Mouse (Mus musculus): ENCODE results near the gene Clec1a. TPM values are rescaled to one million over a fixed set of nuclear protein-coding genes. Genes with fewer than 3 reads are reported as not detected.

The Clec1a gene
- polyA plus RNA-seq, 1 experiment: 0.51 TPM

DNA sequence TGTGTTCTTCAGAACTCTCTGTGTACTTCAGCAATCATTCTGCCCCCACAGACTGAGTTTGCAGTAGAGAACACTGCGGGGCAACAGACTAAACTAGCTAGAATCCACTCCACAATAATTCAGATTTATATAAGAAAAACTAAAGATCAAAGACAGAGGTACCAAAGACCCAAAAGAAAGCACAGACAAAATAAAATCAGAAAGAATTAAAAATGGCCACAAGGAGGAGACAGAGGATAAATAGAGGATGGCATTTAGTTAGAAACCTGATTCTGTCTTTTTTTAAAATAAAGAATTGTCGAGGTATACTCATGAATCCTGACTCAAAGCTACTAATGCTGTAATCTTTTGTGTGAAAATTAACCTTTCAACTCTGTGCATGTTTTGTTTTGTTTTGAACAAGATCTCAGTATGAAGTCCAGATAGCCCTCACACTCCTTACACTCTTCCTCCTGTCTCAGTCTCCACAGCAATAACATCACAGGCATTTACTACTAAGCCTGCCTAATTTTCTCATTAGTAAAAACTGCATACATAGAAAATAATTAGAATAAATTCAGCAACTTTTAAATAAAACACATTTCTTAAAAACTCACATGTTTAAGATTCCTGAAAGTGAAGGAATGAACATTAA lies 58.6 kb downstream of the Clec1a start:
- Histone ChIP-seq H3K4me1 (ENCODE audit: control insufficient read depth, insufficient read depth, insufficient read length) (no peaks in the 10 kb centered on the region), H3K27ac (ENCODE audit: insufficient read depth, low read length) (no peak overlapping the region), H3K36me3 (ENCODE audit: control insufficient read depth, insufficient read depth, low read length) (no peaks in the 10 kb centered on the region), H3K27me3 (ENCODE audit: control insufficient read depth, insufficient read depth, low read length) (no peaks in the 10 kb centered on the region), H3K4me3 (ENCODE audit: extremely low read depth, insufficient read depth, insufficient read length) (no peak overlapping the region)
- no peak for DNase-seq (ENCODE audit: low read depth in 1 of 2, low spot score in 2 of 2)
- TF ChIP-seq POLR2A (IDR thresholded peaks at IDR 0.05; ENCODE audit: low read depth, low read length) (no peak), CTCF (IDR thresholded peaks at IDR 0.05; ENCODE audit: extremely low read depth, insufficient read depth, insufficient read length, insufficient replicate concordance) (no peak)
- 21% methylated on average over 2 of the region's 2 CpGs for WGBS

DNA sequence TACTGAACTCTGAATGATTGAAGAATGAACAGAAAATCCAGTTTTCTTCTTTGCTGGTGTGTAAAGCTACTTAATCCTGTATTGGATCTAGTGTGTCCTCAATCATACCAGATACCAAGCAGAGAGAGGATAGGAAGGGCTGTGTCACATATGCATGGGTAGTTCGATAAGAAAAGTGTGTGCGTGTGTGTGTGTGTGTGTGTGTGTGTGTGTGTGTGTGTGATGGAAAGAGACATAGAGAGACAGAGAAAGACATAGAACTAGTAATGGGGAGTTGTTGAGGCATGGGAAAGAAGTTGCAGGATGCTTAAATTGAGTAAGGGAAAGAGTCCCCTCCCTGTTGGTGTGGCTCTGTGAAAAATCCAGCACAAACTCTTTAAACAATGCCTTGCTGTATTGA lies 66.0 kb downstream of the Clec1a start, which contains the start of gene Clec12b:
Gene Clec12b, minus strand, starts transcription at position 101 of the 400 bp plus-strand sequence.
- H3K27me3 ChIP-seq (ENCODE audit: control insufficient read depth, insufficient read depth, low read length): no peaks in the 10 kb centered on the region
- WGBS: 81% methylated on average over 2 of the region's 2 CpGs
- H3K4me3 ChIP-seq (ENCODE audit: extremely low read depth, insufficient read depth, insufficient read length): no peak within 1 kb of the TSS
- no peak within 1 kb of the TSS for H3K27ac ChIP-seq (ENCODE audit: insufficient read depth, low read length)
- H3K36me3 ChIP-seq (ENCODE audit: control insufficient read depth, insufficient read depth, low read length): no peaks in the 10 kb centered on the region
- TF ChIP-seq CTCF (IDR thresholded peaks at IDR 0.05; ENCODE audit: extremely low read depth, insufficient read depth, insufficient read length, insufficient replicate concordance): no peak
- no peak for TF ChIP-seq POLR2A (IDR thresholded peaks at IDR 0.05; ENCODE audit: low read depth, low read length)
- no peaks in the 10 kb centered on the region for H3K4me1 ChIP-seq (ENCODE audit: control insufficient read depth, insufficient read depth, insufficient read length)
- DNase-seq (ENCODE audit: low read depth in 1 of 2, low spot score in 2 of 2): no peak

DNA sequence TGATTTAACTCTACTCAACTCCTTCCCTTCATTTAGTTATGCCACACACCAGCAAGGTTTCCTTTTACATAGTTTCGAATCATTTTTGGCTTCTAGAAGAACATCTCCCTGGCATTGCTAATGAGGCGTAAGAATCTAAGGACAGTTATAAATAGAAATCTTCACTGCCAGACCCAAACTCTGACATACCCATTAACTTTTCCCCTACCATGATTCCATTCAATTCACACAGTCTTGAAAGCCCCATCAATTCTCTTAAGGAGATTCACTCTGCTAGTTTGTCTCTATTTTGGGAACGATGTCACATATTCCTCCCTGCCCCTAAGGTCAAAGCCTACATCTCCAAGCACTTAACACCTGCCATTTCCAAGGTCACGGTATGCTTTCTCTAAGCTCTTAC lies 66.8 kb downstream of the Clec1a start:
- no peak for TF ChIP-seq POLR2A (IDR thresholded peaks at IDR 0.05; ENCODE audit: low read depth, low read length)
- no peak for TF ChIP-seq CTCF (IDR thresholded peaks at IDR 0.05; ENCODE audit: extremely low read depth, insufficient read depth, insufficient read length, insufficient replicate concordance)

GRCm38 (mm10) chr6:129383466-129383865 lies 68.3 kb downstream of the Clec1a start:
- no peak overlapping the region for H3K27ac ChIP-seq (ENCODE audit: insufficient read depth, low read length)
- WGBS: 76% methylated on average over 3 of the region's 3 CpGs
- TF ChIP-seq POLR2A (IDR thresholded peaks at IDR 0.05; ENCODE audit: low read depth, low read length) (no peak), CTCF (IDR thresholded peaks at IDR 0.05; ENCODE audit: extremely low read depth, insufficient read depth, insufficient read length, insufficient replicate concordance) (no peak)

More for the DNA sequence above, 66.8 kb downstream of the Clec1a start:
- no peaks in the 10 kb centered on the region for H3K27me3 ChIP-seq (ENCODE audit: control insufficient read depth, insufficient read depth, low read length)
- WGBS: 92% methylated on average over 4 of the region's 4 CpGs
- H3K4me1 ChIP-seq (ENCODE audit: control insufficient read depth, insufficient read depth, insufficient read length): no peaks in the 10 kb centered on the region
- no peaks in the 10 kb centered on the region for H3K36me3 ChIP-seq (ENCODE audit: control insufficient read depth, insufficient read depth, low read length)
- DNase-seq (ENCODE audit: low read depth in 1 of 2, low spot score in 2 of 2): no peak
- H3K27ac ChIP-seq (ENCODE audit: insufficient read depth, low read length): no peak overlapping the region
- no peak overlapping the region for H3K4me3 ChIP-seq (ENCODE audit: extremely low read depth, insufficient read depth, insufficient read length)

GRCm38 (mm10) chr6:129381736-129382135 lies 70.1 kb downstream of the Clec1a start:
- Histone ChIP-seq H3K36me3 (ENCODE audit: control insufficient read depth, insufficient read depth, low read length) (no peaks in the 10 kb centered on the region), H3K27me3 (ENCODE audit: control insufficient read depth, insufficient read depth, low read length) (no peaks in the 10 kb centered on the region), H3K4me3 (ENCODE audit: extremely low read depth, insufficient read depth, insufficient read length) (no peak overlapping the region), H3K27ac (ENCODE audit: insufficient read depth, low read length) (no peak overlapping the region), H3K4me1 (ENCODE audit: control insufficient read depth, insufficient read depth, insufficient read length) (no peaks in the 10 kb centered on the region)
- TF ChIP-seq CTCF (IDR thresholded peaks at IDR 0.05; ENCODE audit: extremely low read depth, insufficient read depth, insufficient read length, insufficient replicate concordance) (no peak), POLR2A (IDR thresholded peaks at IDR 0.05; ENCODE audit: low read depth, low read length) (no peak)
- no peak for DNase-seq (ENCODE audit: low read depth in 1 of 2, low spot score in 2 of 2)
- 58% methylated on average over 1 of the region's 1 CpGs for WGBS

More at GRCm38 (mm10) chr6:129383466-129383865, 68.3 kb downstream of the Clec1a start:
- Histone ChIP-seq H3K4me3 (ENCODE audit: extremely low read depth, insufficient read depth, insufficient read length) (no peak overlapping the region), H3K27me3 (ENCODE audit: control insufficient read depth, insufficient read depth, low read length) (no peaks in the 10 kb centered on the region), H3K4me1 (ENCODE audit: control insufficient read depth, insufficient read depth, insufficient read length) (no peaks in the 10 kb centered on the region), H3K36me3 (ENCODE audit: control insufficient read depth, insufficient read depth, low read length) (no peaks in the 10 kb centered on the region)
- DNase-seq (ENCODE audit: low read depth in 1 of 2, low spot score in 2 of 2): no peak

GRCm38 (mm10) chr6:129380454-129380853 lies 71.3 kb downstream of the Clec1a start:
- 85% methylated on average over 4 of the region's 4 CpGs for WGBS
- Histone ChIP-seq H3K4me3 (ENCODE audit: extremely low read depth, insufficient read depth, insufficient read length) (no peak overlapping the region), H3K27ac (ENCODE audit: insufficient read depth, low read length) (no peak overlapping the region), H3K27me3 (ENCODE audit: control insufficient read depth, insufficient read depth, low read length) (no peaks in the 10 kb centered on the region), H3K4me1 (ENCODE audit: control insufficient read depth, insufficient read depth, insufficient read length) (no peaks in the 10 kb centered on the region), H3K36me3 (ENCODE audit: control insufficient read depth, insufficient read depth, low read length) (no peaks in the 10 kb centered on the region)
- no peak for TF ChIP-seq POLR2A (IDR thresholded peaks at IDR 0.05; ENCODE audit: low read depth, low read length)
- no peak for TF ChIP-seq CTCF (IDR thresholded peaks at IDR 0.05; ENCODE audit: extremely low read depth, insufficient read depth, insufficient read length, insufficient replicate concordance)
- no peak for DNase-seq (ENCODE audit: low read depth in 1 of 2, low spot score in 2 of 2)

DNA sequence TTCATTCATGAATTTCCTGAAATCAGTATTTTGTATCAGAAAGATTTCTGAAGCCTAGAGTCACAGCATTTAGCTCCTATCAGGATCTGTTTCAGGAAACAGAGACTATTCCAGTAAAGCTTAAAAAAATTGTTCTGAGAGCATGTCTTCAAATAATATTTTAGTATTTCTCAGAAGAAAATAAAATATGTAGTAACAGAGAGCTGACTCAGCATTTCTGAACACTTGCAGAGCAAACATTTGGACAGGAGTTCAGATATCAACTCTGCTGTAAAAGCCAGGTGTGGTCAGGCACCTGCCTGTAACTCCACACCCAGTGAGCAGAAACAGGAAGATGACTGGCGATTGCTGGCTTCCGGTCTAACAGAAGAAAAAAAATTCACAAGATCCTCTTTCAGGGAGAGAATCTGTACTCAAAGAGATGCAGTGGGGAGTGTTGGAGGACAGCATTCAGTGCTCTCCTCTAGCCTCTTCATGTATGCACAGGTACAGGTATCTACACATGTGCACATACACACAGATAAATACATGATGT lies 76.8 kb downstream of the Clec1a start:
- peak; percentile 11 to 27 for DNase-seq (ENCODE audit: low read depth in 1 of 2, low spot score in 2 of 2)
- WGBS: 6% methylated on average over 2 of the region's 2 CpGs

More for the DNA sequence above, 76.8 kb downstream of the Clec1a start:
- H3K27me3 ChIP-seq (ENCODE audit: control insufficient read depth, insufficient read depth, low read length): no peaks in the 10 kb centered on the region
- no peak overlapping the region for H3K27ac ChIP-seq (ENCODE audit: insufficient read depth, low read length)
- TF ChIP-seq POLR2A (IDR thresholded peaks at IDR 0.05; ENCODE audit: low read depth, low read length): no peak
- TF ChIP-seq CTCF (IDR thresholded peaks at IDR 0.05; ENCODE audit: extremely low read depth, insufficient read depth, insufficient read length, insufficient replicate concordance): no peak
- no peak overlapping the region for H3K4me3 ChIP-seq (ENCODE audit: extremely low read depth, insufficient read depth, insufficient read length)
- peaks cover 4% of the 10 kb centered on the region; the same call in 1 of the 2 replicates for H3K4me1 ChIP-seq (ENCODE audit: control insufficient read depth, insufficient read depth, insufficient read length)
- no peaks in the 10 kb centered on the region for H3K36me3 ChIP-seq (ENCODE audit: control insufficient read depth, insufficient read depth, low read length)

Other genes with a start within 250 kb of the Clec1a start
- 4.4 and 5.0 TPM in 2 replicates for gene Cd69, start 176.6 kb downstream of the Clec1a start, polyA plus RNA-seq (2012; rRNA removed)
- gene 4922502D21Rik, start 120.2 kb downstream of the Clec1a start, polyA plus RNA-seq (2012; rRNA removed): not detected in 2 replicates
- 5.3 and 6.8 TPM in 2 replicates for gene Clec12a, start 109.3 kb downstream of the Clec1a start, polyA plus RNA-seq (2012; rRNA removed)
- gene Clec12b, start 66.1 kb downstream of the Clec1a start, polyA plus RNA-seq (2012; rRNA removed): 0.11 TPM in 1 of 2 replicates, not detected in the other
- gene Clec1b, start 54.7 kb downstream of the Clec1a start, polyA plus RNA-seq (2012; rRNA removed): 5.5 and 9.6 TPM in 2 replicates
- 5.4 and 8.7 TPM in 2 replicates for gene Clec9a, start 43.1 kb downstream of the Clec1a start, polyA plus RNA-seq (2012; rRNA removed)
- gene Olr1, start 55.2 kb upstream of the Clec1a start, polyA plus RNA-seq (2012; rRNA removed): 0.06 and 0.08 TPM in 2 replicates
- not detected in 2 replicates for gene Tmem52b, start 60.6 kb upstream of the Clec1a start, polyA plus RNA-seq (2012; rRNA removed)
- 17.6 and 19.9 TPM in 2 replicates for gene Gabarapl1, start 81.2 kb upstream of the Clec1a start, polyA plus RNA-seq (2012; rRNA removed)
- 1.6 and 2.6 TPM in 2 replicates for gene Klre1, start 125.9 kb upstream of the Clec1a start, polyA plus RNA-seq (2012; rRNA removed)
- gene Klrd1, start 139.8 kb upstream of the Clec1a start, polyA plus RNA-seq (2012; rRNA removed): 1.2 and 2.5 TPM in 2 replicates
- 1.1 and 2.1 TPM in 2 replicates for gene Klrk1, start 171.9 kb upstream of the Clec1a start, polyA plus RNA-seq (2012; rRNA removed)
- 0.63 and 1.6 TPM in 2 replicates for gene Klrc3, start 191.3 kb upstream of the Clec1a start, polyA plus RNA-seq (2012; rRNA removed)
- gene Klrc2, start 208.7 kb upstream of the Clec1a start, polyA plus RNA-seq (2012; rRNA removed): 0.74 and 0.88 TPM in 2 replicates
- gene Klrc1, start 227.0 kb upstream of the Clec1a start, polyA plus RNA-seq (2012; rRNA removed): 1.7 and 2.9 TPM in 2 replicates

Data from spleen, adult 2 months (tissue).